Mouse (Mus musculus) kidney, embryonic 14.5 days (tissue): ENCODE measurements around the gene Txndc11. TPM values are rescaled to one million over a fixed set of nuclear protein-coding genes. Genes with fewer than 3 reads are reported as not detected.

ENCODE experiments used
- ATAC-seq: fragments of 200-750 bp; cut with Nextera tagmentation; 2 replicates; pipeline ENCODE4 v1.8.0; 2017; ENCODE audit warnings: moderate number of reproducible peaks, mild to moderate bottlenecking, moderate TSS enrichment, moderate library complexity; ENCODE audit not compliant: low FRiP score, low TSS enrichment
- H3K27ac ChIP-seq: fragments of 300-500 bp; sonication (generic); 2 replicates; pipeline ENCODE4 v1.5.1; 2014; ENCODE audit warnings: low read depth, mild to moderate bottlenecking, low read length, moderate library complexity, mixed read lengths
- H3K27me3 ChIP-seq: fragments of 300-500 bp; sonication (generic); 2 replicates; pipeline ENCODE4 v1.6.1; 2014; ENCODE audit warnings: mild to moderate bottlenecking, low read length; ENCODE audit not compliant: control insufficient read depth, insufficient read depth
- H3K36me3 ChIP-seq: fragments of 300-500 bp; sonication (generic); 2 replicates; pipeline ENCODE4 v1.6.1; 2014; ENCODE audit warnings: low read length, mixed read lengths; ENCODE audit not compliant: control insufficient read depth, insufficient read depth
- H3K4me1 ChIP-seq: fragments of 300-500 bp; sonication (generic); 2 replicates; pipeline ENCODE4 v1.6.1; 2014; ENCODE audit warnings: low read length, mixed read lengths; ENCODE audit not compliant: control insufficient read depth, insufficient read depth
- H3K4me2 ChIP-seq: fragments of 300-500 bp; sonication (generic); replicated peaks from 2 replicates; pipeline ENCODE4 v1.6.1; 2014; ENCODE audit warnings: low read depth, mild to moderate bottlenecking, low read length
- H3K4me3 ChIP-seq: fragments of 300-500 bp; sonication (generic); 2 replicates; pipeline ENCODE4 v1.5.1; 2014; ENCODE audit warnings: mild to moderate bottlenecking, low read length
- H3K9ac ChIP-seq: fragments of 300-500 bp; sonication (generic); 2 replicates; pipeline ENCODE4 v1.6.1; 2014; ENCODE audit warnings: low read depth, mild to moderate bottlenecking, low read length, moderate library complexity
- H3K9me3 ChIP-seq: fragments of 300-500 bp; sonication (generic); 2 replicates; pipeline ENCODE4 v1.6.1; 2016; ENCODE audit warnings: low read length; ENCODE audit not compliant: control insufficient read depth
- WGBS: fragments of 180-500 bp; shearing (Covaris S2); extraction: QIAGEN DNeasy Blood & Tissue Kit; methylation state at CpG from one replicate; pipeline ENCODE4 v1.1.7; 2014; 5-methylcytosine and 5-hydroxymethylcytosine counted together
- polyA plus RNA-seq: library from polyadenylated mRNA; unstranded; fragments of >200 nt; fragmentation: Nextera tagmentation; extraction: Ambion mirVana; gene quantifications from 2 replicates; pipeline ENCODE4 v1.2.1, GENCODE M21; 2014

Txndc11 gene
- polyA plus RNA-seq, 1 experiment from 2014 or later: 38.8 TPM

DNA sequence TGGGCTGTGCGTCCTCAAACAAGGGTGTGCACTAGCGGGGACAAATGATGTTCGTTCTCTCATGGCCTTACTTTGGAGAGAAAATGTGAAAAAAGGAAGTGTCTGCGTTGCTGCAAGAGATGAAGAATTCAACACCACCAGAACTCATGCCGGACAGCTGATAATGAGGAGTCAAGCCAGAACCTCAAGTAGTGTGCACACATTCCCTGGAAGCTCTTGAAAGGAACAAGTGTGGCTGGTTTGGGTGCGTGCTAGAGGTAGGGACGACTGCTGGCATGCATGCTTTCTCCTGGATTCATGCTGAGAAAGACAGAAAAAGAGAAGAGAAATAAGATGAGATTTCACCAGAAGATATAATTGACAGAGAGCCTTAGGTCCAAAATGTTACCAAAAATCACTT lies 87.3 kb downstream of the Txndc11 start:
- H3K4me2 ChIP-seq: no peak overlapping the region

DNA sequence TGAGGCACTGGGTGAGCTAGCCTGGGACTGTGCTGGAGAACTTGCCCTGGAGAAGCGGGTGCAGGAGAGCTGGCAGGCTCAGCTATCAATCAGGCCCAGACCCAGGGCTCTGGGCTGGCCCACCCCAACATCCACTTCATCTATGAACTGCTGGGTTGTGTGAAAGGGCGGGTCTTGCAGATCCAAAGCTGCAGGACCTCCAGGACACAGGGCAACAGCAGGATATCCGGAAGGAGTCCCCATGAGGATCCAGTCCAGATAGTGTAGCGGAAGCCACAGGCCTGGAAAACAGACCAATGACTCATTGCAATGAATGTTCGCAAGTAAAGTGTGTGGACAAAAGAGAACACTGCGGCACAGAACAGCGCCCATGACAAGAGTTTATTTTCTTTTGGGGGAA lies 88.0 kb downstream of the Txndc11 start:
- H3K27ac ChIP-seq: no peak overlapping the region
- no peaks in the 10 kb centered on the region for H3K9me3 ChIP-seq
- ATAC-seq: no peak

More for the DNA sequence above, 87.3 kb downstream of the Txndc11 start:
- WGBS: 88% methylated on average over 7 of the region's 7 CpGs
- Histone ChIP-seq H3K9me3 (no peaks in the 10 kb centered on the region), H3K36me3 (no peaks in the 10 kb centered on the region), H3K27ac (no peak overlapping the region), H3K27me3 (no peaks in the 10 kb centered on the region), H3K9ac (no peak overlapping the region), H3K4me1 (no peaks in the 10 kb centered on the region), H3K4me3 (no peak overlapping the region)
- ATAC-seq: no peak

DNA sequence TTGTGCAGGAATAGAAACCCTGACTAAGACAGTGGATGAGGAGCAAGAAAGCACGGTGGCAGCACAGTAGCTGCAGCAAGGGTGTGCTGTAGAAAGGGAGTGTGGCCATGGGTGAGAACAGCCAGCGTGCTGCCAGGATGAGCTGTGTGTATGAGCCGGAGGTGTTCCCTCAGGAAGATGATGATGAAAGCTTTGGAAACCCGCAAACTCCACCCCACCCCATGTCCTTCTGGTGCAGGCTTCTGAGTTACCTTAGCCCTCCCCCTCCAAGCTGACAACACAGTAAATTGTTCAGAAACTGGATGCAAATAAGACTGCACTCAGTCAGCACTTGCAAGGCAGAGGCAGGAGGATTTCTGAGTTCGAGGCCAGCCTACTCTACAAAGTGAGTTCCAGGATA lies 91.2 kb downstream of the Txndc11 start:
- H3K9ac ChIP-seq: no peak overlapping the region
- 89% methylated on average over 5 of the region's 5 CpGs for WGBS
- ATAC-seq: no peak
- no peaks in the 10 kb centered on the region for H3K36me3 ChIP-seq
- H3K9me3 ChIP-seq: no peaks in the 10 kb centered on the region
- no peak overlapping the region for H3K27ac ChIP-seq
- H3K4me1 ChIP-seq: no peaks in the 10 kb centered on the region
- no peaks in the 10 kb centered on the region for H3K27me3 ChIP-seq
- H3K4me3 ChIP-seq: no peak overlapping the region
- H3K4me2 ChIP-seq: no peak overlapping the region

More for the DNA sequence above, 88.0 kb downstream of the Txndc11 start:
- Histone ChIP-seq H3K9ac (no peak overlapping the region), H3K36me3 (no peaks in the 10 kb centered on the region), H3K27me3 (no peaks in the 10 kb centered on the region), H3K4me3 (no peak overlapping the region), H3K4me1 (no peaks in the 10 kb centered on the region), H3K4me2 (no peak overlapping the region)
- WGBS: 84% methylated on average over 7 of the region's 7 CpGs

DNA sequence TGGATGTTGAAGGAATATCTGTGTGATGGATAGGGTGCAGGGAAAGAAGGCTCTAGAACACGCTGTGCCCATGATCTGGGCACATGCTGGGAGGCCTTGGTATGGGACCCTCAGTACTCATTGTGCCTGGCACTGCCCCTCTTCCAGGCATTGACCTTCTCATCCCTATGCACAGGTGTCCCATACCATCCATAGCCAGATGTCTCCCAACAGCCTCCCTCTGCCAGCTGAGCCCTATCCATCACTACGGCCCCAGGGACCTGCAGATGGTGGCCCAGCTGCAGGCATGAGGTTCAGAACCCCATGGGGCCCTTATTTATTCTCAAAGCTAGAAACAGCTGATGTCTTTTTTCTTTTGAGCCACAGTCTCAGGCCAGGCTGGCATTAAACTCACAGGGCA lies 93.8 kb downstream of the Txndc11 start:
- WGBS: 88% methylated on average over 2 of the region's 2 CpGs
- Histone ChIP-seq H3K4me2 (no peak overlapping the region), H3K36me3 (no peaks in the 10 kb centered on the region), H3K4me3 (no peak overlapping the region), H3K4me1 (0 out of 2 replicates have a peak, but pooled peaks cover 4% of the 10 kb centered on the region), H3K9me3 (no peaks in the 10 kb centered on the region), H3K27ac (no peak overlapping the region), H3K27me3 (no peaks in the 10 kb centered on the region), H3K9ac (no peak overlapping the region)
- no peak for ATAC-seq

DNA sequence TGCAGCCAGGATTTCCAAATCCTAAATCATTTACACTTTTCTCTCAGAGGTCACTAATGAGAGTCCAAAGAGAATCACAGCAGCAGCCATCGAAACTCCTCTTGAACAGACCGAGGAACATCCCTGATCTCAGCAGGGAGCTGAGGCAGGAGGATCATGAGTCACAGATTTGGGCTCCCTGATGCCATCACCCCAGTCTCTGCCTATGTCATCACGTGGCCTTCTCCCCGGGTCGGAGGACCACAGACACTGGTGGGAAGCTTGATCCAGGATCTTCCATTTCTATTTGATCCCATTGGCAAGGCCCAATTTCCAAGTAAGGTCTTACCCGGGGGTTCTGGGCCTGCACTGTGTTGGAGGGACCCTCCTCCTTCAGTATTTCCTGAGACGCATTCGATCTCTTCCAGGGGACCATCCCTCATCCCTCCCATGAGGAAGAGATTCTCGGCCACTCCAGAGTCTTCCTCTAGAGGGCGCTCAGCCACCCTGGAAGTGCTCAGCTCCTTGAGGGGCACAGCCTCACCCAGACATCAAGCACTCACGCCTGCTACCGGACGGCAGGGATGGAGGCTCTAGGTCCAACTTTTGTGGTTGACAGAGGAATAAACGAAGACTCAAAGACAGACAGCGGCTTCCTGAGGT lies 98.5 kb downstream of the Txndc11 start:
- Histone ChIP-seq H3K4me1 (0 out of 2 replicates have a peak, but pooled peaks cover 4% of the 10 kb centered on the region), H3K27me3 (no peaks in the 10 kb centered on the region), H3K36me3 (no peaks in the 10 kb centered on the region), H3K27ac (no peak overlapping the region), H3K9me3 (no peaks in the 10 kb centered on the region), H3K4me2 (no peak overlapping the region), H3K4me3 (no peak overlapping the region), H3K9ac (no peak overlapping the region)
- WGBS: 29% methylated on average over 15 of the region's 15 CpGs
- ATAC-seq: peak; percentile 89

DNA sequence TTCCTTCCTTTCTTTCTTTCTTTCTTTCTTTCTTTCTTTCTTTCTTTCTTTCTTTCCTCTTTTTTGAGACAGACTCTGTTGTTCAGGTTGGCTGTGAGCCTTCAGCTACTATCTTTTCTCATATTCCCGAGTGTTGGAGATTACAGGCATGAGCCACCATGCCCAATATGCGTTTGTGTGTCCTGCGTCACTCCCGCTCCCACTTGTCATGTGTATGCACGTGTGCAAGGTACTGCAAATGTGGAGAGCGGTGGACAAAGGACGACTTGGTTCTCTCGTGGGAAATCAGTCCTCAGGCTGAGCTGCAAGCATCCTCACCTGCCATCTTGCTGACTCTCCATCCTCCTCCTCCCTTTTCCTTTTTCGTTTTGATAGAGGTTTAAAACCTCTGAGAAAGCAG lies 99.2 kb downstream of the Txndc11 start:
- Histone ChIP-seq H3K27ac (no peak overlapping the region), H3K9me3 (no peaks in the 10 kb centered on the region), H3K36me3 (no peaks in the 10 kb centered on the region), H3K27me3 (no peaks in the 10 kb centered on the region), H3K4me1 (0 out of 2 replicates have a peak, but pooled peaks cover 4% of the 10 kb centered on the region), H3K4me2 (no peak overlapping the region), H3K4me3 (no peak overlapping the region), H3K9ac (no peak overlapping the region)
- 88% methylated on average over 9 of the region's 9 CpGs for WGBS
- no peak for ATAC-seq

DNA sequence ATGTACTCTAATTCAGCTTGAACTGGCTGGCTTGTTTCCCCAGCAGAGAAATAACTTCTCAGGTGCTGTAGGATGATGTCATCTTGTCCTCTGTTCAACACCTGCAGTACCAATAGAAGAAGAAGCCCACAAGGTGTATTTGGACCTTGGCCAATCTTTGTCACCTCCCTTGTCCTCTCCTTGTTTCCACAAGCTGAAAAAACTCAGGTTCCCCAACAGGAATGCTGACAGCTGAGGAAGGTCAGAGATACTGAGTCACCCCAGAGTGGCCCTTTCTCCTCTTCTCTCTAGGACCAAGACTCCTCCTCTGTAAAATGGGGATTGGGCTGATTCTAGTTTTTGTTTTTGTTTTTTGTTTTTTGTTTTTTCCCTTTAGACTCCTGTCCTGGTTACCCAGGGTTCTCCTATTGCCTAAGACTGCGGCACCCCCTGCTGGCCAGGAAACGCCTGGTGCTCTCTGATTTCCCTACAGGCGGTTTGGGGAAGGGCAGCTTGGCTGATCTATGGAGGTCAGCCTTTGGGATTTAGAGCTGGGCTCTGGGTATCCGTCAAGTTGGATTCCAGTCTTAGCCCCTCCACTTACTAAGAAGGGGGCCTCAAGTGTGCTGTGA lies 100.2 kb downstream of the Txndc11 start:
- Histone ChIP-seq H3K9ac (no peak overlapping the region), H3K9me3 (no peaks in the 10 kb centered on the region), H3K4me2 (no peak overlapping the region), H3K27me3 (no peaks in the 10 kb centered on the region), H3K36me3 (no peaks in the 10 kb centered on the region), H3K27ac (no peak overlapping the region), H3K4me1 (0 out of 2 replicates have a peak, but pooled peaks cover 4% of the 10 kb centered on the region), H3K4me3 (no peak overlapping the region)
- peak; percentile 62 for ATAC-seq
- WGBS: 2% methylated on average over 4 of the region's 4 CpGs

DNA sequence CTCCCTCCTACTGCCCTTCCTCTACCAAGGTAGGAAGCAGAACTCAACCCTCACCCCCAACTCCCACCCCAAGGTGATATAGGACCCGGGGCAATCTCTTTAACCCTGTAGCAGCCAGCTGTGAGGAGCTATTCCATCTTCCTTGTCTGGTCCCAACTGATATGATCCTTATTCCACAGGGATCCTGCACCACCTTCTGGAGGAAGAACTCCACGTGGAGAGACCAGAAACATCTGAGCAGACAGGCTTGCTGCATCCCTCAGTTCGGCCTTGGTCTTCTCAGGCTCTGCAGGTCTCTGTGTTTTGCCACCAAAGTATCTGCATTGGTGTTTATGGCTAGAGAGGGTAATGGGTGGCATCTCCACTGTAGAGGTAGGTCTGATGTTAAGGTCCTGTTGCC lies 103.1 kb downstream of the Txndc11 start:
- ATAC-seq: no peak
- no peak overlapping the region for H3K4me2 ChIP-seq
- H3K27ac ChIP-seq: no peak overlapping the region
- H3K4me1 ChIP-seq: 0 out of 2 replicates have a peak, but pooled peaks cover 4% of the 10 kb centered on the region
- no peaks in the 10 kb centered on the region for H3K36me3 ChIP-seq
- no peaks in the 10 kb centered on the region for H3K9me3 ChIP-seq
- no peaks in the 10 kb centered on the region for H3K27me3 ChIP-seq
- WGBS: 55% methylated on average over 3 of the region's 3 CpGs
- H3K9ac ChIP-seq: no peak overlapping the region
- no peak overlapping the region for H3K4me3 ChIP-seq

DNA sequence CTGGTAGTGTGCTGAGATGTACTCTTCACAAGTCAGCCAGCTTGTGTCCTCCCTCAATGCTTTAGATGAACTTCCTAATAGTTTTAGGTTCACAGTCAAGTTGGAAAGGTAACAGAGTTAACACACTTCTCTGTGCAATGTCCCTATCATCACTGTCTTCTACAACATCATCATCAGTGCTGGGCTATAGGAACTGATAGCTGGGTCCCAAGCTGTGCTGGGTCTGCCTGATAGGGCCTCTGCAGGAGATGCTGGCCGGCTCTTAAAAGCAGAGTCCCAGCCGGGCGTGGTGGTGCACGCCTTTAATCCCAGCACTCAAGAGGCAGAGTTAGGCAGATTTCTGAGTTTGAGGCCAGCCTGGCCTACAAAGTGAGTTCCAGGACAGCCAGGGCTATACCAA lies 103.6 kb downstream of the Txndc11 start:
- Histone ChIP-seq H3K36me3 (no peaks in the 10 kb centered on the region), H3K27ac (no peak overlapping the region), H3K27me3 (no peaks in the 10 kb centered on the region), H3K9me3 (no peaks in the 10 kb centered on the region), H3K9ac (no peak overlapping the region), H3K4me1 (no peaks in the 10 kb centered on the region), H3K4me3 (no peak overlapping the region), H3K4me2 (no peak overlapping the region)
- 92% methylated on average over 4 of the region's 4 CpGs for WGBS
- ATAC-seq: no peak
